8 mouse cellular contexts compared by ENCODE assay signal in the genomic region with DNA sequence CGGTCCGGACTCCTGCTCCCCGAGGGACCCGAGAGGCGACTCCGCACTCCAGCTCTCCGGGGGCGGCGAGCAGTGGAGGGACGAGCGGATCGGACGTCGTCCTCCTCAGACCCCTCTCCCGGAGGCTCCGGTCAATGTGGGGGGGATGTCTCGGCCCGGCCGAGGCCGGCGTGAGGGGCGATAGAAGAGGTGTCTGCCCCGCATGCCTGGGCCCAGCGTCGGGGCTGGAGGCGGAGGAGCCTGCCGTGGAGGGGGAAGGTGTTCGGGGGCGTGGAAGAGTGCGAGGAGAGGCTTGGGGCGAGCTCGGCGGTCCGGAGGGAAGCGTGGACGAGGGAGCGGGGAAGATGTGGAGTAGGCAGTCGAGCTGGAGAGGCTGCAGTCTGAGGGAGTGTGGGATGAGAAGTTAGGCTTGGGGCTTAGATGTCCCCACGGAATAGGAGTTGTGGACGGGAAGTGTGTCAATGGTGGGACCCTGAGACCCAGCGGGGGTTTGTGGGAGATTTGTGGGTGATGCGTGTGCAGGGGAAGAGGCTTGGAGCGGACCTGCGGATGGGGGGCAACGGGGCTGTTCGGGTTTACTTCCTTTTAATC. TPM values are rescaled to one million over a fixed set of nuclear protein-coding genes. Genes with fewer than 3 reads are reported as not detected.
DNase-seq lines count a peak whose midpoint lies in the region; ATAC-seq and TF ChIP-seq lines count a peak whose summit lies in the region.

No protein-coding gene starts in this region.

- WGBS in embryonic facial prominence, embryonic 10.5 days, result under 1% methylated on average over 46 of the region's 46 CpGs
- WGBS in hindbrain, postnatal 0 days, result under 1% methylated on average over 40 of the region's 46 CpGs

- peaks cover 4% of the 10 kb centered on the region; the same call in 1 of the 2 replicates for H3K36me3 ChIP-seq in embryonic facial prominence, embryonic 10.5 days (replicated peaks)
- H3K36me3 ChIP-seq in hindbrain, postnatal 0 days (ENCODE audit: insufficient read depth, low read length), result no peaks in the 10 kb centered on the region

- peak; percentile 71; the same call in 1 of the 2 replicates for ATAC-seq in hindbrain, postnatal 0 days

- H3K4me3 ChIP-seq in embryonic facial prominence, embryonic 10.5 days, result peak overlapping the region; percentile 99
- H3K4me3 ChIP-seq in hindbrain, postnatal 0 days (ENCODE audit: low read length), result peak overlapping the region; percentile 60

- peaks cover 12% of the 10 kb centered on the region for H3K4me1 ChIP-seq in embryonic facial prominence, embryonic 10.5 days
- H3K4me1 ChIP-seq in hindbrain, postnatal 0 days (ENCODE audit: insufficient read depth, low read length), result peaks cover 5% of the 10 kb centered on the region

- no peaks in the 10 kb centered on the region for H3K9me3 ChIP-seq in embryonic facial prominence, embryonic 10.5 days
- no peaks in the 10 kb centered on the region for H3K9me3 ChIP-seq in hindbrain, postnatal 0 days (ENCODE audit: low read length)

- H3K27me3 ChIP-seq in embryonic facial prominence, embryonic 10.5 days (replicated peaks; ENCODE audit: low read depth, poor library complexity, severe bottlenecking), result no peaks in the 10 kb centered on the region
- H3K27me3 ChIP-seq in hindbrain, postnatal 0 days (ENCODE audit: insufficient read depth, low read length), result no peaks in the 10 kb centered on the region

- DNase-seq in layer of hippocampus, adult 9-11 months, result peak; percentile 11
- DNase-seq in layer of hippocampus, adult 9-10 months (ENCODE audit: low spot score), result no peak
- DNase-seq in MN1 (ENCODE audit: low spot score), result peak; percentile 23
- DNase-seq in embryonic facial prominence, embryonic 10.5 days (ENCODE audit: low spot score), result no peak
- peak; percentile 30 for DNase-seq in hindbrain, postnatal 0 days (ENCODE audit: low spot score)
- DNase-seq in lung, postnatal 14 days, result peak; percentile 58
- DNase-seq in urinary bladder, postnatal 25 days (ENCODE audit: low spot score), result peak; percentile 48
- DNase-seq in ovary, postnatal 14 days (ENCODE audit: low spot score), result no peak

- TF ChIP-seq CTCF in hindbrain, postnatal 0 days (IDR thresholded peaks at IDR 0.05; ENCODE audit: low read depth), result no peak

- H3K4me2 ChIP-seq in hindbrain, postnatal 0 days (ENCODE audit: low read depth, low read length), result peak overlapping the region; percentile 80

- peak overlapping the region; percentile 69 for H3K9ac ChIP-seq in hindbrain, postnatal 0 days (replicated peaks; ENCODE audit: low read length)

- H3K27ac ChIP-seq in embryonic facial prominence, embryonic 10.5 days (replicated peaks), result peak overlapping the region; percentile 96
- peak overlapping the region; percentile 76 for H3K27ac ChIP-seq in hindbrain, postnatal 0 days

RNA-seq across cellular contexts. Expression of a gene that starts 0.4 kb away (rescaled TPM):
- 10.6 and 11.8 TPM in 2 replicates for polyA plus RNA-seq in embryonic facial prominence, embryonic 10.5 days (2016; fragmentation: Nextera tagmentation; extraction: Ambion mirVana)
- total RNA-seq in hindbrain, postnatal 0 days (2014; rRNA removed), result 3.5 and 6.2 TPM in 2 replicates
- polyA plus RNA-seq in hindbrain, postnatal 0 days (2015; fragmentation: Nextera tagmentation; extraction: Ambion mirVana), result 4.3 and 4.9 TPM in 2 replicates

RNA-seq across cellular contexts. Expression of a gene that starts 9.1 kb away (rescaled TPM):
- 6.5 and 7.3 TPM in 2 replicates for polyA plus RNA-seq in embryonic facial prominence, embryonic 10.5 days (2016; fragmentation: Nextera tagmentation; extraction: Ambion mirVana)
- total RNA-seq in hindbrain, postnatal 0 days (2014; rRNA removed), result 6.6 and 9.3 TPM in 2 replicates
- 3.7 and 4.9 TPM in 2 replicates for polyA plus RNA-seq in hindbrain, postnatal 0 days (2015; fragmentation: Nextera tagmentation; extraction: Ambion mirVana)

RNA-seq across cellular contexts. Expression of a gene that starts 56.5 kb away (rescaled TPM):
- polyA plus RNA-seq in embryonic facial prominence, embryonic 10.5 days (2016; fragmentation: Nextera tagmentation; extraction: Ambion mirVana), result 86.0 and 88.9 TPM in 2 replicates
- total RNA-seq in hindbrain, postnatal 0 days (2014; rRNA removed), result 109 and 127 TPM in 2 replicates
- 104 and 105 TPM in 2 replicates for polyA plus RNA-seq in hindbrain, postnatal 0 days (2015; fragmentation: Nextera tagmentation; extraction: Ambion mirVana)

Comparison
In these comparisons a context has a peak if more than half of its experiments do, and no peak if none do; other contexts are left out.
1. DNase-seq: peak in layer of hippocampus, adult 9-11 months (single experiment), MN1 (single experiment), hindbrain, postnatal 0 days (single experiment), lung, postnatal 14 days (single experiment) and urinary bladder, postnatal 25 days (single experiment); none in layer of hippocampus, adult 9-10 months (single experiment), embryonic facial prominence, embryonic 10.5 days (single experiment) and ovary, postnatal 14 days (single experiment).